Mouse (Mus musculus): ENCODE measurements around the gene Ppil1. TPM values are rescaled to one million over a fixed set of nuclear protein-coding genes. Genes with fewer than 3 reads are reported as not detected.

The Ppil1 gene
- polyA plus RNA-seq, 1 experiment from 2014 or later, result 42.1 TPM

GRCm38 (mm10) chr17:29264760-29265159 is 774 bp upstream of the Ppil1 start:
- H3K9ac ChIP-seq (replicated peaks), result peak overlapping the region; percentile 80
- no peaks in the 10 kb centered on the region for H3K9me3 ChIP-seq (ENCODE audit: low read length)
- H3K36me3 ChIP-seq (replicated peaks; ENCODE audit: insufficient read depth, low read length), result 0 out of 2 replicates have a peak, but pooled peaks cover 5% of the 10 kb centered on the region
- ATAC-seq, result no peak
- TF ChIP-seq CTCF (IDR thresholded peaks at IDR 0.05; ENCODE audit: low read depth) (no peak), EP300 (IDR thresholded peaks at IDR 0.05; ENCODE audit: low read depth) (no peak)
- H3K4me1 ChIP-seq (ENCODE audit: insufficient read depth), result peaks cover 32% of the 10 kb centered on the region
- no peak for DNase-seq
- no peak overlapping the region; the same call in 1 of the 2 replicates for H3K4me3 ChIP-seq (ENCODE audit: low read depth, low read length)
- H3K27ac ChIP-seq (ENCODE audit: low read depth), result peak overlapping the region; percentile 97
- H3K27me3 ChIP-seq (ENCODE audit: insufficient read depth, low read length), result no peaks in the 10 kb centered on the region
- WGBS (ENCODE audit: insufficient replicate concordance), result 44% methylated on average over 5 of the region's 5 CpGs
- peak overlapping the region; percentile 74 for H3K4me2 ChIP-seq (ENCODE audit: low read depth, low read length)

- DNase-seq, result no peak
- H3K36me3 ChIP-seq (replicated peaks; ENCODE audit: insufficient read depth, low read length), result peaks cover 8% of the 10 kb centered on the region
- no peak for ATAC-seq
- TF ChIP-seq EP300 (IDR thresholded peaks at IDR 0.05; ENCODE audit: low read depth) (no peak), CTCF (IDR thresholded peaks at IDR 0.05; ENCODE audit: low read depth) (no peak)
- H3K4me2 ChIP-seq (ENCODE audit: low read depth, low read length), result peak overlapping the region; percentile 74
- H3K9me3 ChIP-seq (ENCODE audit: low read length), result no peaks in the 10 kb centered on the region
- H3K27ac ChIP-seq (ENCODE audit: low read depth), result peak overlapping the region; percentile 97
- no peaks in the 10 kb centered on the region for H3K27me3 ChIP-seq (ENCODE audit: insufficient read depth, low read length)
- under 1% methylated on average over 14 of the region's 14 CpGs for WGBS (ENCODE audit: insufficient replicate concordance)
- peak overlapping the region; percentile 80 for H3K9ac ChIP-seq (replicated peaks)
- H3K4me3 ChIP-seq (ENCODE audit: low read depth, low read length), result peak overlapping the region; percentile 81
- H3K4me1 ChIP-seq (ENCODE audit: insufficient read depth), result peaks cover 36% of the 10 kb centered on the region
These were observed 569 bp downstream of the Ppil1 start for GRCm38 (mm10) chr17:29263417-29263816.

- Histone ChIP-seq H3K9me3 (ENCODE audit: low read length) (no peaks in the 10 kb centered on the region), H3K4me2 (ENCODE audit: low read depth, low read length) (peak overlapping the region; percentile 74), H3K4me3 (ENCODE audit: low read depth, low read length) (peak overlapping the region; percentile 81), H3K36me3 (replicated peaks; ENCODE audit: insufficient read depth, low read length) (peaks cover 18% of the 10 kb centered on the region), H3K27ac (ENCODE audit: low read depth) (no peak overlapping the region), H3K9ac (replicated peaks) (peak overlapping the region; percentile 31; the same call in 1 of the 2 replicates), H3K27me3 (ENCODE audit: insufficient read depth, low read length) (no peaks in the 10 kb centered on the region), H3K4me1 (ENCODE audit: insufficient read depth) (peaks cover 41% of the 10 kb centered on the region)
- 24% methylated on average over 2 of the region's 2 CpGs for WGBS (ENCODE audit: insufficient replicate concordance)
- no peak for TF ChIP-seq EP300 (IDR thresholded peaks at IDR 0.05; ENCODE audit: low read depth)
- peak; percentile 40 for TF ChIP-seq CTCF (IDR thresholded peaks at IDR 0.05; ENCODE audit: low read depth)
- DNase-seq (no peak), ATAC-seq (no peak)
These were observed 1.7 kb downstream of the Ppil1 start for GRCm38 (mm10) chr17:29262259-29262649.

- H3K4me3 ChIP-seq (ENCODE audit: low read depth, low read length), result peak overlapping the region; percentile 81
- H3K4me1 ChIP-seq (ENCODE audit: insufficient read depth), result peaks cover 45% of the 10 kb centered on the region
- TF ChIP-seq EP300 (IDR thresholded peaks at IDR 0.05; ENCODE audit: low read depth) (no peak), CTCF (IDR thresholded peaks at IDR 0.05; ENCODE audit: low read depth) (no peak)
- peak overlapping the region; percentile 31; the same call in 1 of the 2 replicates for H3K9ac ChIP-seq (replicated peaks)
- H3K36me3 ChIP-seq (replicated peaks; ENCODE audit: insufficient read depth, low read length), result peaks cover 23% of the 10 kb centered on the region
- H3K9me3 ChIP-seq (ENCODE audit: low read length), result no peaks in the 10 kb centered on the region
- H3K27me3 ChIP-seq (ENCODE audit: insufficient read depth, low read length), result no peaks in the 10 kb centered on the region
- ATAC-seq, result no peak
- WGBS (ENCODE audit: insufficient replicate concordance), result 76% methylated on average over 22 of the region's 22 CpGs
- DNase-seq, result no peak
- H3K4me2 ChIP-seq (ENCODE audit: low read depth, low read length), result peak overlapping the region; percentile 74
- H3K27ac ChIP-seq (ENCODE audit: low read depth), result no peak overlapping the region
These were observed 2.3 kb downstream of the Ppil1 start for GRCm38 (mm10) chr17:29261603-29262258.

- Histone ChIP-seq H3K9ac (replicated peaks) (no peak overlapping the region), H3K27ac (ENCODE audit: low read depth) (no peak overlapping the region), H3K4me3 (ENCODE audit: low read depth, low read length) (no peak overlapping the region), H3K36me3 (replicated peaks; ENCODE audit: insufficient read depth, low read length) (peaks cover 24% of the 10 kb centered on the region), H3K27me3 (ENCODE audit: insufficient read depth, low read length) (no peaks in the 10 kb centered on the region), H3K4me1 (ENCODE audit: insufficient read depth) (peaks cover 49% of the 10 kb centered on the region), H3K4me2 (ENCODE audit: low read depth, low read length) (no peak overlapping the region), H3K9me3 (ENCODE audit: low read length) (no peaks in the 10 kb centered on the region)
- ATAC-seq (no peak), DNase-seq (no peak)
- TF ChIP-seq EP300 (IDR thresholded peaks at IDR 0.05; ENCODE audit: low read depth) (no peak), CTCF (IDR thresholded peaks at IDR 0.05; ENCODE audit: low read depth) (no peak)
- WGBS (ENCODE audit: insufficient replicate concordance), result 79% methylated on average over 15 of the region's 15 CpGs
These were observed 3.5 kb downstream of the Ppil1 start for GRCm38 (mm10) chr17:29260501-29260900.

- peak overlapping the region; percentile 66 for H3K27ac ChIP-seq (ENCODE audit: low read depth)
- peaks cover 48% of the 10 kb centered on the region for H3K4me1 ChIP-seq (ENCODE audit: insufficient read depth)
- H3K27me3 ChIP-seq (ENCODE audit: insufficient read depth, low read length), result no peaks in the 10 kb centered on the region
- no peaks in the 10 kb centered on the region for H3K9me3 ChIP-seq (ENCODE audit: low read length)
- H3K4me3 ChIP-seq (ENCODE audit: low read depth, low read length), result no peak overlapping the region
- peak; percentile 89 for DNase-seq
- TF ChIP-seq EP300 (IDR thresholded peaks at IDR 0.05; ENCODE audit: low read depth) (no peak), CTCF (IDR thresholded peaks at IDR 0.05; ENCODE audit: low read depth) (peak; percentile 99)
- H3K4me2 ChIP-seq (ENCODE audit: low read depth, low read length), result no peak overlapping the region
- peaks cover 26% of the 10 kb centered on the region for H3K36me3 ChIP-seq (replicated peaks; ENCODE audit: insufficient read depth, low read length)
- ATAC-seq, result peak; percentile 58
- H3K9ac ChIP-seq (replicated peaks), result no peak overlapping the region
- 5% methylated on average over 3 of the region's 3 CpGs for WGBS (ENCODE audit: insufficient replicate concordance)
These were observed 4.5 kb downstream of the Ppil1 start for GRCm38 (mm10) chr17:29259489-29259888.

Data from liver, postnatal 0 days (tissue).